Mouse (Mus musculus) heart, postnatal 14 days (tissue): ENCODE results near the gene Gm6993. TPM values are rescaled to one million over a fixed set of nuclear protein-coding genes. Genes with fewer than 3 reads are reported as not detected.

ENCODE experiments used
- DNase-seq, 2 experiments: peaks; one replicate each; pipeline ENCODE4 v3.0.0; 2021 to 2022
- intact Hi-C: fragments of 180-260 bp; cut with DNase I; formaldehyde crosslinking; loops from one replicate; pipeline ENCODE4 v1.15.1; 2025
- long read RNA-seq, 2 experiments: library from polyadenylated mRNA; stranded (forward); transcript quantifications; one replicate each; pipeline ENCODE4 v2.0.0; 2021
- total RNA-seq, 2 experiments: library from RNA; stranded (reverse); gene quantifications; 2 replicates each; pipeline ENCODE4 v1.2.3; 2021

The Gm6993 gene
- total RNA-seq, result not detected
- long read RNA-seq, experiment 1, result 0 reads
- long read RNA-seq, experiment 2, result 0 reads

DNA sequence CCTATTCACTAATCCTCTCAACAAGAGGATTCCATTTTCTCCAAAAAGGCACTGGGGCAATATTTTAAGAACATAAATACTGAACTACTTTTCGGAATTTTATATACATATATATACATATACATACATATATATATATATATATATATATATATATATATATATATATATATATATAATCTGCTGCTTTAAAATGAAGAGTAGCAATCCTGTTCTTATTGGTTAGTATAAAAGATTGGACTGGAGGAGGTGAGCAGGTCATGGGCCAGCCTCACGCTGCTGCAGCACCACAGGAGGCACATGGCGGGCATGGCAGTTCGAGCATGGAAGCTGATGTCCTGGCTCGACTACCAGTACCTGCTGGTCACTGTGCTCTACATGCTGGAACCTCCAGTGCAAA, at the start of gene Gm6993:
TSS of gene Gm6993 (plus strand) at position 301 of the 400 bp plus-strand sequence.
- no peak for DNase-seq
- intact Hi-C loops, result no loop called here

DNA sequence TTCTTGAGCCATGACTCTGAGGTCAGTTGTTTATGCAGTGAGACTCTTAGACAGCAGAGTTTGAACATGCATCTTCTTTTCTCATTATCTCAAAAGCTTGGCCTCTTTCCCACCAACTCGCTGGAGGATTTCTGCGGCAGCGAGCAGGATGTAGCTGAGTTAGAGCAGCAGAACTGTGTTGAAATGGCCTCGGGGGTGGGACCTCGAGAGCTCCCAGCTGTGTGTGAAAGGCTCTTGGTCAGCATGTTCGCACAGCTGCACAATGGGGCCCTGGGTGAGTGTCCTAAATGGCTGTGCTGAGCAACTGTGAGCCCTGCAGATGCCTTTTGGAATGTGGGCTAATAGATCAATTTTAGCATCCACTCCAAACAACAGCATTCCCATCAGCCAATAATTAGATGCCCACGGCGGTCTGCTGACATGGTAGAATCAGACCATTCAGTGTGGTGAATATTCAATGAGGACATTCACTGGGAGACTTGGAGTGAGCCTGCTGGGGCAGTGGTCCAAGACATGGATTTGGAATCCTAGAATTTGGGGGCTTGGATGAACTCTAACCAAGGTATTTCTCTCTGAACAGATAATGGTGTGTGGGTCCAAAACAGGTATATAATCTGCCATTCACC, 49.1 kb upstream of the Gm6993 start:
- DNase-seq, result peak; percentile 81 to 82
- intact Hi-C loops, result no loop called here

- no peak for DNase-seq
- intact Hi-C loops, result no loop called here
These were observed 38.1 kb upstream of the Gm6993 start for GRCm38 (mm10) chr12:31202509-31202908.

DNA sequence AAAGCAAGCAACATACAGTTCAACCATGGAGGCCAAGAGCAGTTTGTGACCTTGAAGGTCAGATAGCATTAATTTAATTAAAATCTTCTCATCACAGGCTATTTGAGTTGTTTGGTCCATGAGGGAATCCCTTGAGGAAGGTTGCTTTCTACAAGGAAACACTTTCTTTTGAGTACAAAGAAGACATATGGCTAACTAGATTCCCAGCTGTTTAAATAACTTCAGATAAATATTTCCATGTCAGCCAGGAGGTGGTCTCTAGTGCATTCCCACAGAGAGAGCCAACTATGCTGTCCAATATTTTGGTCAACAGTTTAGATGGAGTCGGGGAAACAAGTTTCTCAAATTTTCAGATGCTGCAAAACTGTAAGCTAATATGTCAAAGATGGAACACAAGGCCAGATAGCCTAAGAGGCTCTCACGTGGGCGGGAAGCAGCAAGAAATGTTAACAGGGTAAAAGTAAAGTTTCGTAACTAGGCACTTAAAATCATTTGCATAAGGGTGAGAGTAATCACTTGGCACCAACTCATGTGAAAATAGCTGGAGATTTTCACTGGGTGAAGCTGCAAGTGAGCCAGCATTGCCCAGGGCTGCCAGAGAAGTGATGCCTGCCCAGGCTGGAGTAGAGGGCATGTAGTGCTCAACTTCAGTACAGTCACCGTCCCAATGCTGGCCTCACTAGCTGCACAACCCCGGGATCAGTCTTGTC, 36.7 kb upstream of the Gm6993 start:
- intact Hi-C loops, result no loop called here
- peak; percentile 23 to 41 for DNase-seq

GRCm38 (mm10) chr12:31204898-31205297, 35.7 kb upstream of the Gm6993 start:
- intact Hi-C loops, result no loop called here
- no peak for DNase-seq

GRCm38 (mm10) chr12:31205983-31206633, 34.5 kb upstream of the Gm6993 start:
- no peak for DNase-seq
- intact Hi-C loops, result no loop called here

DNA sequence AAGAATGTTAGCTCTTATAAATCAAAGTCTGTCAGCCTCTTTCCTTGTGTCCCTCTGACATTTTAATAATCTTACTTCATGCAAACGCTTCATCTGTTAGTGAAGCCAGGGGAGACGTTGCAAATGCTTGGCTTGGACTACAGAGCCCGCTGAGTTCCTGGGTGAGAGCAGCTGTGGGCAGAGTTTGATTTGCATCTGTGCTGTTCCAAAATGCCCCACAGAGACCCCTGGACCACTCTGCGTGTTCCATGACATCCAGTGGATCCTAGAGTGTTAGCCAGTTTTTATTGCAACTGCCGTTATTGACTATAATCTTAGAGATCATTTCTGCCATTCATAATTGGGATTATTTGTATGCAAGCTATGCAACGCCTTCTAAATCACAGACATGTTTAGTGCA, 31.8 kb upstream of the Gm6993 start:
- intact Hi-C loops, result no loop called here
- DNase-seq, result no peak

DNA sequence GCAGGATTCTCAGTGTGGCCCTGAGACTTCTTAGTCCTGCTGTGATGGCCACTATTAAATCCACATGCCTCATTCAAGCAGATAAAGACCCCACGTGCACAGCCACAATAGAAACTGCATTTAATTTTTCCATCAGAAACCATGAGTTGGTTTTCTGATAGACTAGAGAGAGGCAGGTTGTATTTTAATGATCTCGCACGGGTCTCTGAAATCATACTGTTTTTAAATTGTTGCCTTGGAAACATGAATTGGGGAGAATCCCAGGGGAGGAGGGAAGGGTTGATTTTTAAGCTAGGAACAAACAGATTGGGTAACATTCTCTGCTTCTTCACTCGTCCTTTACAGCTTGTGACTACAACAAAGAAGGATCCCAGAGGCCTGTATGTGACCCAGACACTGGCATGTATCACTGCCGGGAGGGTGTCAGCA, 31.2 kb upstream of the Gm6993 start:
- intact Hi-C loops, result no loop called here
- DNase-seq, result no peak

GRCm38 (mm10) chr12:31213556-31213955, 27.0 kb upstream of the Gm6993 start:
- intact Hi-C loops, result no loop called here
- DNase-seq, result peak in 1 of 2 experiments; percentile 35

- intact Hi-C loops, result no loop called here
- no peak for DNase-seq
These were observed 25.6 kb upstream of the Gm6993 start for GRCm38 (mm10) chr12:31215003-31215402.

GRCm38 (mm10) chr12:31217232-31217631, 23.3 kb upstream of the Gm6993 start:
- intact Hi-C loops, result no loop called here
- DNase-seq, result no peak

GRCm38 (mm10) chr12:31218774-31219173, 21.8 kb upstream of the Gm6993 start:
- no peak for DNase-seq
- intact Hi-C loops, result no loop called here

DNA sequence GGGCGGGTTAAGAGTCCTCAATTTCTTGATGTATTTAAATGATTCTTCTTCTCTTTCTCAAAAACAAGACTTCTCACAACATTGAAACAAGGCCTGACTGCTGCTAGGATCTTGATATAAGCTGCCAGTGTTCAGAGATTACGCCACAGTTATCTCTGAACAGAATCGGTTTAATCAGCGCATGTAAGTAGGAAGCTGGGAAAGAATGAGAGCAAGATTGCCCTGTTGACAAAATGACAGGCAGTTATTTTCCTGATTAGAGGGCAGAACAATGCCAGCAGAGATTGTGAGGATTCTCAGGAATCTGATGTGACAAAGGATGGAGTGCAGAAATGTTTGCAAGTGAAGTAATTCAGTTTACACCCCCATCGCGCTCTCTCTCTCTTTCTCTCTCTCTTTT, 19.0 kb upstream of the Gm6993 start:
- DNase-seq, result no peak
- intact Hi-C loops, result no loop called here

- intact Hi-C loops, result no loop called here
- DNase-seq, result no peak
These were observed 18.3 kb upstream of the Gm6993 start for GRCm38 (mm10) chr12:31222282-31222681.

DNA sequence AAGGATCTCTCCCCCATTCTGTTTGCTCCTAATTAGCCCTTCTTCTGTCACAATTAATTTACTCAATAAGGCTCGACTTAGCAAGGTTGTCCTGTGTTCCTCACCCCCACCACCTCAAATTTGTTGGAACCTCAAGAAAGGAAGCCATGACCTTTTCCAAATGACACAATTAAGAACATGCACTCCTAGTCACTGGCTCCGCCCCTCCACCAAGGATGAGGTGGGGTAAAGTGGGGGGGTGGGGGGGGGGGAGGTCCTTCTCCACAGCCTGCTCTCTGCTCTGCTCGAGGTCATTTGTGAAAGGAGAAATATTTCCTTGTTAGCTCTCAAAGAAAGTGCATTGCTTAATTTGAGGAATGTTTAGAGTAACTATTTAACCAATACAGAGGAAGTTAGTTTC, 17.8 kb upstream of the Gm6993 start:
- intact Hi-C loops, result no loop called here
- no peak for DNase-seq

GRCm38 (mm10) chr12:31225451-31225850, 15.1 kb upstream of the Gm6993 start:
- no peak for DNase-seq
- intact Hi-C loops, result no loop called here

- no peak for DNase-seq
These were observed 13.4 kb upstream of the Gm6993 start for GRCm38 (mm10) chr12:31227167-31227566.

DNA sequence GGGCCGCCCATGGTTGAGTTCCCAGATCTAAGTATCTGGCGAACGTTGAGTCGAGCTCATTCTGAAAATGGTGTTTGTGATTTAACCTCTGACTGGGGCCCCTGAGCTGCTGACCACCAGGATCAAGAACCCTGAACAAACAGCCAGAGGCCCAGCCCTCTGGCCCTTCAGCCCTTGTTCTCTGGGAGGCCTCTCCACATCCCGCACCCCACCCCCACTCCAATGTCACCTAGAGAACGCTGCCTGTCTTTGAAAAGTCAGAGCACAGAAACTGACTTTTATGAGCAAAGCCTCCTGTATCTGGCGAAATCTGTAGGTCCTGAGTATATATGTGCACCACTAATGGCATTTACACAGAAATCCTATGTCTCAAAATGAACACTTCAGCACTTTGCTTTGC, 11.7 kb upstream of the Gm6993 start:
- peak; percentile 19 to 20 for DNase-seq
- intact Hi-C loops, result no loop called here

More at GRCm38 (mm10) chr12:31227167-31227566, 13.4 kb upstream of the Gm6993 start:
- intact Hi-C loops, result no loop called here

DNA sequence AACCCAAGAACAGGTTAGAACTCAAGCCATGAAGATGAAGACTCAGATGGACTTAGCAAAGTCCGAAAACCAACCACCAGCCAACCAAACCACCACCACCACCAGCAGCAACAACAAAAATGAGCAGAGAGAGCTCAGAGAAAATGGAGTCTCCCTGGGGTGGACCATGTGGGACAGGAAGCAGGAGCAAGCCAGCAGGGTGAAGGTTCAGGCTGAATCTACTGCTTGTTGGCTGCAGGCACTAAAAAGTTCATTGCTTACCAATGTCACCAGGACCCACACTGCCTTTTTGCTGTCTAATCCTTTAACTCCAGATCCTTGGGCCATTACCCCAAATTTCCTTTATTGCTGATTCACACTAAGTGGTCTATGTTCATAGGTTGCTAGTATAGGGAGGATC, 7.9 kb upstream of the Gm6993 start:
- intact Hi-C loops, result no loop called here
- DNase-seq, result no peak

- DNase-seq, result no peak
- intact Hi-C loops, result no loop called here
These were observed 5.6 kb upstream of the Gm6993 start for GRCm38 (mm10) chr12:31235018-31235417.

GRCm38 (mm10) chr12:31236861-31237595, 3.5 kb upstream of the Gm6993 start:
- intact Hi-C loops, result no loop called here
- DNase-seq, result no peak
